Mouse (Mus musculus) hindbrain, embryonic 10.5 days (tissue): Measurements from ENCODE around the gene Akap2. TPM values are rescaled to one million over a fixed set of nuclear protein-coding genes. Genes with fewer than 3 reads are reported as not detected.
A peak's percentile ranks its signal among the peaks of the same experiment; 100 is the strongest.

ENCODE experiments used
- DNase-seq: peaks from one replicate; pipeline ENCODE4 v3.0.0-alpha.2; 2017; ENCODE audit warnings: low spot score
- H3K27ac ChIP-seq: fragments of 300-500 bp; sonication (generic); 2 replicates; pipeline ENCODE4 v1.5.1; 2016; ENCODE audit warnings: mild to moderate bottlenecking, moderate library complexity
- H3K27me3 ChIP-seq: fragments of 300-500 bp; sonication (generic); 2 replicates; pipeline ENCODE4 v1.6.1; 2016; ENCODE audit warnings: mild to moderate bottlenecking; ENCODE audit not compliant: poor library complexity, insufficient read depth, severe bottlenecking
- H3K36me3 ChIP-seq: fragments of 300-500 bp; sonication (generic); 2 replicates; pipeline ENCODE4 v1.6.1; 2016; ENCODE audit warnings: mild to moderate bottlenecking, moderate library complexity
- H3K4me1 ChIP-seq: fragments of 300-500 bp; sonication (generic); replicated peaks from 2 replicates; pipeline ENCODE4 v1.6.1; 2016; ENCODE audit warnings: mild to moderate bottlenecking
- H3K4me3 ChIP-seq: fragments of 300-500 bp; sonication (generic); 2 replicates; pipeline ENCODE4 v1.5.1; 2016; ENCODE audit warnings: mild to moderate bottlenecking, moderate library complexity
- H3K9me3 ChIP-seq: fragments of 300-500 bp; sonication (generic); 2 replicates; pipeline ENCODE4 v1.6.1; 2016; ENCODE audit warnings: mild to moderate bottlenecking, moderate library complexity
- WGBS: fragments of 180-500 bp; shearing (Covaris S2); methylation state at CpG from one replicate; pipeline ENCODE4 v1.1.7; 2016; 5-methylcytosine and 5-hydroxymethylcytosine counted together
- polyA plus RNA-seq: library from polyadenylated mRNA; unstranded; fragments of >200 nt; fragmentation: Nextera tagmentation; extraction: Ambion mirVana; gene quantifications from 2 replicates; pipeline ENCODE4 v1.2.1, GENCODE M21; 2016

The Akap2 gene
- polyA plus RNA-seq, 1 experiment from 2014 or later, result 30.2 TPM

GRCm38 (mm10) chr4:57852461-57853040 lies 135.1 kb downstream of the Akap2 start:
- H3K9me3 ChIP-seq, result peaks cover 8% of the 10 kb centered on the region; the same call in 1 of the 2 replicates
- peaks cover 77% of the 10 kb centered on the region for H3K36me3 ChIP-seq
- no peak overlapping the region for H3K27ac ChIP-seq
- no peak overlapping the region for H3K4me3 ChIP-seq
- no peaks in the 10 kb centered on the region for H3K27me3 ChIP-seq
- 36% methylated on average over 9 of the region's 9 CpGs for WGBS
- DNase-seq, result no peak
- peaks cover 25% of the 10 kb centered on the region for H3K4me1 ChIP-seq

GRCm38 (mm10) chr4:57854181-57854580 lies 136.7 kb downstream of the Akap2 start:
- no peaks in the 10 kb centered on the region for H3K27me3 ChIP-seq
- no peak for DNase-seq
- peaks cover 16% of the 10 kb centered on the region for H3K4me1 ChIP-seq
- no peak overlapping the region for H3K4me3 ChIP-seq
- peaks cover 92% of the 10 kb centered on the region for H3K36me3 ChIP-seq
- H3K9me3 ChIP-seq, result peaks cover 8% of the 10 kb centered on the region; the same call in 1 of the 2 replicates
- no peak overlapping the region for H3K27ac ChIP-seq
- 88% methylated on average over 6 of the region's 6 CpGs for WGBS

GRCm38 (mm10) chr4:57855281-57855941 lies 138.0 kb downstream of the Akap2 start:
- H3K27me3 ChIP-seq, result no peaks in the 10 kb centered on the region
- no peak for DNase-seq
- no peak overlapping the region for H3K4me3 ChIP-seq
- peaks cover 91% of the 10 kb centered on the region for H3K36me3 ChIP-seq
- peaks cover 14% of the 10 kb centered on the region for H3K4me1 ChIP-seq
- H3K9me3 ChIP-seq, result peaks cover 8% of the 10 kb centered on the region; the same call in 1 of the 2 replicates
- H3K27ac ChIP-seq, result 0 out of 2 replicates have a peak overlapping the region, but pooled peaks have one; percentile 16
- WGBS, result 89% methylated on average over 18 of the region's 18 CpGs

GRCm38 (mm10) chr4:57856673-57857072 lies 139.2 kb downstream of the Akap2 start:
- no peaks in the 10 kb centered on the region for H3K27me3 ChIP-seq
- 92% methylated on average over 10 of the region's 10 CpGs for WGBS
- no peak overlapping the region for H3K4me3 ChIP-seq
- peaks cover 88% of the 10 kb centered on the region for H3K36me3 ChIP-seq
- H3K9me3 ChIP-seq, result peaks cover 8% of the 10 kb centered on the region; the same call in 1 of the 2 replicates
- H3K4me1 ChIP-seq, result peaks cover 8% of the 10 kb centered on the region
- H3K27ac ChIP-seq, result no peak overlapping the region
- DNase-seq, result no peak

GRCm38 (mm10) chr4:57860204-57860611 lies 142.8 kb downstream of the Akap2 start:
- DNase-seq, result no peak
- H3K9me3 ChIP-seq, result peaks cover 8% of the 10 kb centered on the region; the same call in 1 of the 2 replicates
- no peak overlapping the region for H3K27ac ChIP-seq
- no peaks in the 10 kb centered on the region for H3K27me3 ChIP-seq
- H3K4me1 ChIP-seq, result peaks cover 4% of the 10 kb centered on the region; the same call in 1 of the 2 replicates
- peaks cover 61% of the 10 kb centered on the region for H3K36me3 ChIP-seq
- 86% methylated on average over 6 of the region's 6 CpGs for WGBS
- H3K4me3 ChIP-seq, result no peak overlapping the region

GRCm38 (mm10) chr4:57861166-57861565 lies 143.7 kb downstream of the Akap2 start:
- DNase-seq, result no peak
- Histone ChIP-seq H3K27me3 (no peaks in the 10 kb centered on the region), H3K9me3 (peaks cover 8% of the 10 kb centered on the region; the same call in 1 of the 2 replicates), H3K4me1 (peaks cover 12% of the 10 kb centered on the region), H3K36me3 (peaks cover 61% of the 10 kb centered on the region), H3K27ac (no peak overlapping the region), H3K4me3 (no peak overlapping the region)
- WGBS, result 70% methylated on average over 6 of the region's 6 CpGs

- H3K4me3 ChIP-seq, result no peak overlapping the region
- no peaks in the 10 kb centered on the region for H3K27me3 ChIP-seq
- peaks cover 3% of the 10 kb centered on the region; the same call in 1 of the 2 replicates for H3K9me3 ChIP-seq
- H3K27ac ChIP-seq, result no peak overlapping the region
- peaks cover 54% of the 10 kb centered on the region for H3K36me3 ChIP-seq
- H3K4me1 ChIP-seq, result peaks cover 19% of the 10 kb centered on the region
- DNase-seq, result no peak
- 89% methylated on average over 8 of the region's 8 CpGs for WGBS
Observed at GRCm38 (mm10) chr4:57861856-57862255, 144.4 kb downstream of the Akap2 start.

GRCm38 (mm10) chr4:57862269-57862986 lies 145.0 kb downstream of the Akap2 start:
- H3K4me3 ChIP-seq, result no peak overlapping the region
- H3K36me3 ChIP-seq, result peaks cover 49% of the 10 kb centered on the region
- WGBS, result 85% methylated on average over 9 of the region's 9 CpGs

GRCm38 (mm10) chr4:57866088-57866487 lies 148.6 kb downstream of the Akap2 start:
- WGBS, result 36% methylated on average over 2 of the region's 2 CpGs
- DNase-seq, result no peak
- Histone ChIP-seq H3K27ac (no peak overlapping the region), H3K4me1 (peaks cover 27% of the 10 kb centered on the region), H3K4me3 (no peak overlapping the region), H3K27me3 (no peaks in the 10 kb centered on the region), H3K9me3 (no peaks in the 10 kb centered on the region), H3K36me3 (peaks cover 31% of the 10 kb centered on the region)

More at GRCm38 (mm10) chr4:57862269-57862986, 145.0 kb downstream of the Akap2 start:
- Histone ChIP-seq H3K27me3 (no peaks in the 10 kb centered on the region), H3K4me1 (peaks cover 24% of the 10 kb centered on the region), H3K9me3 (no peaks in the 10 kb centered on the region), H3K27ac (no peak overlapping the region)
- DNase-seq, result no peak

- no peak overlapping the region for H3K4me3 ChIP-seq
- no peak overlapping the region for H3K27ac ChIP-seq
- no peak for DNase-seq
- peaks cover 29% of the 10 kb centered on the region for H3K36me3 ChIP-seq
- H3K27me3 ChIP-seq, result no peaks in the 10 kb centered on the region
- 60% methylated on average over 9 of the region's 9 CpGs for WGBS
- H3K9me3 ChIP-seq, result no peaks in the 10 kb centered on the region
- peaks cover 27% of the 10 kb centered on the region for H3K4me1 ChIP-seq
Observed at GRCm38 (mm10) chr4:57866990-57867389, 149.5 kb downstream of the Akap2 start.

GRCm38 (mm10) chr4:57867454-57867853 lies 150.0 kb downstream of the Akap2 start:
- peaks cover 24% of the 10 kb centered on the region for H3K4me1 ChIP-seq
- no peak overlapping the region; the same call in 1 of the 2 replicates for H3K27ac ChIP-seq
- H3K9me3 ChIP-seq, result no peaks in the 10 kb centered on the region
- H3K36me3 ChIP-seq, result peaks cover 31% of the 10 kb centered on the region
- no peak for DNase-seq
- H3K4me3 ChIP-seq, result no peak overlapping the region
- 41% methylated on average over 10 of the region's 10 CpGs for WGBS
- H3K27me3 ChIP-seq, result no peaks in the 10 kb centered on the region

- Histone ChIP-seq H3K36me3 (peaks cover 15% of the 10 kb centered on the region; the same call in 1 of the 2 replicates), H3K27ac (no peak overlapping the region), H3K27me3 (no peaks in the 10 kb centered on the region), H3K9me3 (no peaks in the 10 kb centered on the region), H3K4me1 (peaks cover 4% of the 10 kb centered on the region; the same call in 1 of the 2 replicates), H3K4me3 (no peak overlapping the region)
- no peak for DNase-seq
- 92% methylated on average over 5 of the region's 5 CpGs for WGBS
Observed at GRCm38 (mm10) chr4:57879137-57879536, 161.7 kb downstream of the Akap2 start.
